Comparison of ENCODE assay signal across 9 mouse cellular contexts in genomic region chr14:75330621-75331020, GRCm38 (mm10). TPM values are rescaled to one million over a fixed set of nuclear protein-coding genes. Genes with fewer than 3 reads are reported as not detected.
DNase-seq lines count a peak whose midpoint lies in the region; ATAC-seq lines count a peak whose summit lies in the region.
"Had no signal": no experiment of that assay in that cellular context is flagged by ENCODE, and none has a peak within 500 bp of the region (broad histone marks: within the 10 kb centered on the region; RNA-seq: fewer than 3 reads in every experiment).

No protein-coding gene starts in this region.

- no peak overlapping the region for H3K4me2 ChIP-seq in midbrain, embryonic 11.5 days
- H3K4me2 ChIP-seq in midbrain, embryonic 15.5 days = no peak overlapping the region
- H3K4me2 ChIP-seq: heart, embryonic 15.5 days had no signal

- intact Hi-C loops in gastrocnemius, postnatal 36 days (cut with DNase I) = no loop called here

- no peak for ATAC-seq in midbrain, embryonic 11.5 days (ENCODE audit: low FRiP score)
- no peak for ATAC-seq in midbrain, embryonic 15.5 days (replicated peaks)

- H3K4me1 ChIP-seq in midbrain, embryonic 11.5 days (ENCODE audit: control insufficient read depth, insufficient read depth, low read length) = no peaks in the 10 kb centered on the region
- H3K4me1 ChIP-seq in midbrain, embryonic 15.5 days = no peaks in the 10 kb centered on the region
- H3K4me1 ChIP-seq: heart, embryonic 15.5 days had no signal

- H3K36me3 ChIP-seq in midbrain, embryonic 11.5 days (ENCODE audit: control insufficient read depth, insufficient read depth, low read length) = peaks cover 10% of the 10 kb centered on the region; the same call in 1 of the 2 replicates
- peaks cover 16% of the 10 kb centered on the region; the same call in 1 of the 2 replicates for H3K36me3 ChIP-seq in midbrain, embryonic 15.5 days (replicated peaks)

- no peak overlapping the region for H3K27ac ChIP-seq in midbrain, embryonic 11.5 days (ENCODE audit: low read depth, low read length)
- H3K27ac ChIP-seq in midbrain, embryonic 15.5 days = no peak overlapping the region
- H3K27ac ChIP-seq: heart, embryonic 15.5 days had no signal

- H3K9ac ChIP-seq in midbrain, embryonic 11.5 days (ENCODE audit: low read length) = no peak overlapping the region
- no peak overlapping the region for H3K9ac ChIP-seq in midbrain, embryonic 15.5 days
- H3K9ac ChIP-seq: heart, embryonic 15.5 days had no signal

- no peaks in the 10 kb centered on the region for H3K9me3 ChIP-seq in midbrain, embryonic 11.5 days (ENCODE audit: control insufficient read depth, low read length)
- no peaks in the 10 kb centered on the region for H3K9me3 ChIP-seq in midbrain, embryonic 15.5 days
- H3K9me3 ChIP-seq: heart, embryonic 15.5 days had no signal

- WGBS in midbrain, embryonic 11.5 days = 79% methylated on average over 6 of the region's 6 CpGs
- 82% methylated on average over 6 of the region's 6 CpGs for WGBS in midbrain, embryonic 15.5 days

- no peak overlapping the region for H3K4me3 ChIP-seq in midbrain, embryonic 11.5 days (ENCODE audit: low read depth, low read length)
- no peak overlapping the region for H3K4me3 ChIP-seq in midbrain, embryonic 15.5 days
- H3K4me3 ChIP-seq: heart, embryonic 15.5 days had no signal

- peak; percentile 28 for DNase-seq in gastrocnemius, postnatal 10 days
- DNase-seq in gastrocnemius, adult 8-10 months (ENCODE audit: low spot score in 2 of 2) = no peak
- peak; percentile 86 for DNase-seq in midbrain, embryonic 11.5 days (ENCODE audit: low spot score, missing footprints)
- DNase-seq in embryo, embryonic 10.5 days (ENCODE audit: low spot score) = peak; percentile 17
- DNase-seq in retina, postnatal 1 day = peak; percentile 46
- no peak for DNase-seq in gastrocnemius, postnatal 36 days
- no peak for DNase-seq in cerebellum, adult 9-11 months

- no peaks in the 10 kb centered on the region for H3K27me3 ChIP-seq in midbrain, embryonic 11.5 days (ENCODE audit: control insufficient read depth, insufficient read depth, low read length)
- no peaks in the 10 kb centered on the region for H3K27me3 ChIP-seq in midbrain, embryonic 15.5 days (replicated peaks)
- H3K27me3 ChIP-seq: heart, embryonic 15.5 days had no signal

RNA-seq across cellular contexts. Expression of gene Zc3h13, which starts 46.4 kb away (rescaled TPM):
- total RNA-seq in gastrocnemius, postnatal 10 days (2021) = 10 to 100 TPM; 20.2 to 23.9 TPM
- total RNA-seq in gastrocnemius, adult 8-10 months (2022) = 10 to 100 TPM; 14.3 to 19.1 (median 17.7) TPM
- 30.1 and 31.4 TPM in 2 replicates for polyA plus RNA-seq in midbrain, embryonic 11.5 days (2014; fragmentation: Nextera tagmentation; extraction: Ambion mirVana)
- 49.2 and 51.2 TPM in 2 replicates for polyA plus RNA-seq in midbrain, embryonic 15.5 days (2015; fragmentation: Nextera tagmentation; extraction: Ambion mirVana)
- total RNA-seq in gastrocnemius, postnatal 36 days (2021) = 10 to 100 TPM; 12.2 to 15.9 TPM

Comparison
In these comparisons a context has a peak if more than half of its experiments do, and no peak if none do; other contexts are left out.
1. DNase-seq: peak in gastrocnemius, postnatal 10 days (single experiment), midbrain, embryonic 11.5 days (single experiment), embryo, embryonic 10.5 days (single experiment) and retina, postnatal 1 day (single experiment); none in gastrocnemius, adult 8-10 months (0 of 2), gastrocnemius, postnatal 36 days (0 of 2) and cerebellum, adult 9-11 months (single experiment).